Mouse (Mus musculus) heart, adult 2 months (tissue): ENCODE results near the gene Camsap2. TPM values are rescaled to one million over a fixed set of nuclear protein-coding genes. Genes with fewer than 3 reads are reported as not detected.

Experiments
- DNase-seq, 2 experiments: peaks; one replicate each; pipeline ENCODE4 v3.0.0; 2021
- H3K27ac ChIP-seq: fragments of 200-600 bp; 2 replicates; pipeline ENCODE4 v1.8.1; 2022
- H3K27me3 ChIP-seq: fragments of 200-500 bp; 2 replicates; pipeline ENCODE4 v1.6.1; 2012; ENCODE audit warnings: mild to moderate bottlenecking, low read length, inconsistent platforms, mixed read lengths; ENCODE audit not compliant: control insufficient read depth, insufficient read depth
- H3K36me3 ChIP-seq: fragments of 200-500 bp; 2 replicates; pipeline ENCODE4 v1.6.1; 2012; ENCODE audit warnings: low read length, inconsistent platforms; ENCODE audit not compliant: control insufficient read depth, insufficient read depth
- H3K4me1 ChIP-seq: fragments of 200-500 bp; 2 replicates; pipeline ENCODE4 v1.6.1; 2011; ENCODE audit warnings: low read length; ENCODE audit not compliant: control insufficient read depth, insufficient read depth
- H3K4me3 ChIP-seq: fragments of 200-600 bp; 2 replicates; pipeline ENCODE4 v1.8.1; 2022
- H3K79me2 ChIP-seq: fragments of 200-500 bp; replicated peaks from 2 replicates; pipeline ENCODE4 v1.6.1; 2012; ENCODE audit warnings: mild to moderate bottlenecking, inconsistent platforms, low read length, moderate library complexity, mixed read lengths; ENCODE audit not compliant: control insufficient read depth, insufficient read depth
- H3K9ac ChIP-seq: fragments of 200-500 bp; 2 replicates; pipeline ENCODE4 v1.6.1; 2012; ENCODE audit warnings: low read depth, mild to moderate bottlenecking, control low read depth, inconsistent platforms, low read length, mixed read lengths
- CTCF ChIP-seq: fragments of 200-600 bp; IDR thresholded peaks from 2 replicates; pipeline ENCODE4 v1.8.1; 2022; ENCODE audit warnings: antibody characterized with exemption, mild to moderate bottlenecking, moderate library complexity
- EP300 ChIP-seq: fragments of 200-500 bp; IDR thresholded peaks from 2 replicates; pipeline ENCODE4 v1.6.1; 2011; ENCODE audit warnings: low read depth, low read length, control low read depth; ENCODE audit not compliant: insufficient read depth
- POLR2A ChIP-seq: fragments of 200-500 bp; IDR thresholded peaks from 2 replicates; pipeline ENCODE4 v1.6.1; 2011; ENCODE audit warnings: mild to moderate bottlenecking, low read depth, low read length, control low read depth; ENCODE audit not compliant: insufficient read depth
- WGBS: fragments of 180-500 bp; shearing (Covaris S2); methylation state at CpG from one replicate; pipeline ENCODE4 v1.1.7; 2018; 5-methylcytosine and 5-hydroxymethylcytosine counted together
- intact Hi-C: fragments of 180-260 bp; cut with DNase I; formaldehyde crosslinking; loops from one replicate; pipeline ENCODE4 v1.15.1; 2025
- polyA plus RNA-seq: library from polyadenylated mRNA; depleted of rRNA; stranded (reverse); fragments of >200 nt; gene quantifications from 2 replicates; pipeline ENCODE4 v1.2.3, GENCODE M21; 2012
- total RNA-seq, 2 experiments: library from RNA; stranded (reverse); gene quantifications; 2 replicates each; pipeline ENCODE4 v1.2.3; 2021

The Camsap2 gene
- total and polyA plus RNA-seq, 3 experiments = 4.3 to 21.3 (median 21.2) TPM

- intact Hi-C loops = no loop called here
These were observed 29.6 kb downstream of the Camsap2 start for GRCm38 (mm10) chr1:136316317-136316716.

DNA sequence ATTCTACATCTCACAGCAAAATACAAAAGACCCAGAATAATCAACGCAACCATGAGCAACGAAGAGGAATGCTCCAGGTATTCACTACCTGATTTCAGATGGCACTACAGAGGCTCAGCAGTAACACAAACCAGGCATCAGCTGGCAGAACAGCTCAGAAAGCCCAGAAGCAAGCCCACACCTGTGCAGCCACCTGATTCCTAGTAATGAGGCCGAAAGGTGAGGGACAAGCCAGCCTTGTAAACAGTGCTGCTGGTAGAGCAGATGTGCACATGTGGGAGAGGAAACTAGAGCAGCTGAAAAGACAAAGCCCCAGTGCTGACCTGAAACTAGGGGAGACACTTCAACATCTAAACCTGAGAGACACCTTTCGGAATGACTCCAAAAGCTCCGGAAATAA is 36.7 kb downstream of the Camsap2 start:
- DNase-seq = no peak
- Histone ChIP-seq H3K27ac (no peak overlapping the region), H3K4me1 (peaks cover 3% of the 10 kb centered on the region; the same call in 1 of the 2 replicates), H3K4me3 (no peak overlapping the region), H3K36me3 (no peaks in the 10 kb centered on the region; the same call in 1 of the 2 replicates), H3K79me2 (peaks cover 3% of the 10 kb centered on the region), H3K9ac (no peak overlapping the region), H3K27me3 (no peaks in the 10 kb centered on the region)
- intact Hi-C loops = loop anchor here (5.0 kb wide), 2 partner anchors 38 to 213 kb away; partner anchors contain the start of gene Camsap2
- 95% methylated on average over 5 of the region's 5 CpGs for WGBS
- TF ChIP-seq CTCF = no peak
- TF ChIP-seq EP300 = no peak
- no peak for TF ChIP-seq POLR2A

More at GRCm38 (mm10) chr1:136316317-136316716, 29.6 kb downstream of the Camsap2 start:
- Histone ChIP-seq H3K27me3 (no peaks in the 10 kb centered on the region), H3K27ac (no peak overlapping the region), H3K4me1 (no peaks in the 10 kb centered on the region; the same call in none of the 2 replicates), H3K36me3 (no peaks in the 10 kb centered on the region; the same call in 1 of the 2 replicates), H3K4me3 (no peak overlapping the region), H3K79me2 (peaks cover 5% of the 10 kb centered on the region; the same call in 1 of the 2 replicates), H3K9ac (no peak overlapping the region)
- TF ChIP-seq EP300 = no peak
- DNase-seq = no peak

DNA sequence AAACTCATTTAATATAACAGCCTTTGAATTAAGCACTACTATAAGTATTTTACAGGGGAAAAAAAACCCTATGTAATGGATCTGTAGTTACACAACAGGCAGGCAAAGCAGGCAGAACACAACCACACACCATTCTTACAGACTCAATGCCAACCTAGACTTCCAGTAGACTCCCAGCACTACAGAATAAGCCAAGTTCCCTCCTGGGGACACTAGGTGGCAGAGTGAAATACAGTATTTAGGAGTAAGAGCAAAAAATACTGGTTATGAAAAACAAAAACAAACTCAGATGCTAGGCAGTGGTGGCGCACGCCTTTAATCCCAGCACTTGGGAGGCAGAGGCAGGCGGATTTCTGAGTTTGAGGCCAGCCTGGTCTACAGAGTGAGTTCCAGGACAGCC is 39.5 kb downstream of the Camsap2 start:
- Histone ChIP-seq H3K79me2 (peaks cover 8% of the 10 kb centered on the region), H3K4me1 (peaks cover 3% of the 10 kb centered on the region; the same call in 1 of the 2 replicates), H3K4me3 (no peak overlapping the region), H3K27ac (no peak overlapping the region), H3K27me3 (no peaks in the 10 kb centered on the region), H3K9ac (no peak overlapping the region), H3K36me3 (no peaks in the 10 kb centered on the region; the same call in 1 of the 2 replicates)
- TF ChIP-seq EP300 (no peak), CTCF (peak; percentile 80), POLR2A (no peak)
- WGBS = 48% methylated on average over 3 of the region's 3 CpGs
- intact Hi-C loops = loop anchor here (2.0 to 5.0 kb wide), 3 partner anchors 41 to 216 kb away; partner anchors contain the start of gene Camsap2
- DNase-seq = peak; percentile 24 to 30

- Histone ChIP-seq H3K27me3 (no peaks in the 10 kb centered on the region), H3K36me3 (no peaks in the 10 kb centered on the region; the same call in 1 of the 2 replicates), H3K4me1 (no peaks in the 10 kb centered on the region), H3K27ac (no peak overlapping the region), H3K79me2 (0 out of 2 replicates have a peak, but pooled peaks cover 1% of the 10 kb centered on the region), H3K9ac (no peak overlapping the region), H3K4me3 (no peak overlapping the region)
- no peak for DNase-seq
- intact Hi-C loops = no loop called here
- no peak for TF ChIP-seq EP300
- no peak for TF ChIP-seq CTCF
- no peak for TF ChIP-seq POLR2A
These were observed 51.9 kb downstream of the Camsap2 start for GRCm38 (mm10) chr1:136293961-136294360.

DNA sequence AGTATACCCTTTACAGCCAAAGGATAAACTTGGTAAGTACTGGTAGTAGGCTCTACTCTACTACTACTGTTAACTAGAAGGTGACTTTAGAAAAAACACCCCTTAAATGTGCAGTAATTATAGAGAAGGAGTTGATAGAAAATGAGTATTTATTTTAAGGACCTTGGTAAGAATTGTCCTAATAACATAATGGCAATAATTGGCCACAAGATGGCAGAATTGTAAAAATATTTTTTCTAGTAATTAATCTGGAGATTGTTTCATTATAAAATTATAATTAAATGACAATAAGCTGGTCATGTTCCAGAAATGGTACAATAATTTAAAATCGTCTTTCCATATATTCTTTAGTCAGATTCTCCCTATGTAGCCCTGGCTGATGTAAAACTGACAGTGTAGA is 56.1 kb downstream of the Camsap2 start:
- TF ChIP-seq POLR2A (no peak), EP300 (no peak), CTCF (peak; percentile 73)
- WGBS = 31% methylated on average over 1 of the region's 1 CpGs
- 0 out of 2 replicates have a peak, but pooled peaks cover 1% of the 10 kb centered on the region for H3K79me2 ChIP-seq
- H3K9ac ChIP-seq = no peak overlapping the region
- H3K4me3 ChIP-seq = no peak overlapping the region
- no peaks in the 10 kb centered on the region; the same call in 1 of the 2 replicates for H3K36me3 ChIP-seq
- no peak overlapping the region for H3K27ac ChIP-seq
- intact Hi-C loops = loop anchor here (1.0 to 10.0 kb wide), 2 partner anchors 169 to 235 kb away; no protein-coding TSS in a partner anchor
- no peaks in the 10 kb centered on the region for H3K27me3 ChIP-seq
- DNase-seq = no peak
- H3K4me1 ChIP-seq = no peaks in the 10 kb centered on the region

DNA sequence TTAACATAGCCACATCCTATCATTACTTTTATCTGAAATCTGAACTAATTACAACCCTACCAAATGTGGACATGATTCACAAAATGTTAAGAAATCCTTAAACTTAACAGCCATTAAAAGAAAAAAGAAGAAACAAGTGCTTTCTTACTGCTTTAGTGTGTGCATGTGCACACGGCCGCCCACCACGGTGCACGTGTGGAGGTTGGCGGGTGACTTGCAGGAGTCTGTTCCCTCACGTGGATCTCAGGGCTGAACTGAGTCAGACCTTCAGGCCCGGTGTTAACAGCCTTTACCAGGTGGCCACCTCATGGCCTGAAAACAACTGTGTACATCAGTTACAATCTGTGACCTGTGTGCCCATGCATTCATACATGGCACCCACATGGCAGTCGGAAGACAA is 68.5 kb downstream of the Camsap2 start:
- no peak for DNase-seq
- Histone ChIP-seq H3K27ac (no peak overlapping the region), H3K79me2 (no peaks in the 10 kb centered on the region), H3K27me3 (no peaks in the 10 kb centered on the region), H3K36me3 (no peaks in the 10 kb centered on the region; the same call in none of the 2 replicates), H3K4me3 (no peak overlapping the region), H3K9ac (no peak overlapping the region), H3K4me1 (no peaks in the 10 kb centered on the region)
- intact Hi-C loops = no loop called here
- WGBS = 94% methylated on average over 8 of the region's 8 CpGs
- TF ChIP-seq EP300 = no peak
- TF ChIP-seq POLR2A = no peak
- TF ChIP-seq CTCF = no peak

GRCm38 (mm10) chr1:136268224-136268623 is 77.7 kb downstream of the Camsap2 start:
- Histone ChIP-seq H3K9ac (no peak overlapping the region), H3K79me2 (no peaks in the 10 kb centered on the region), H3K4me1 (no peaks in the 10 kb centered on the region), H3K27me3 (no peaks in the 10 kb centered on the region), H3K27ac (no peak overlapping the region), H3K4me3 (no peak overlapping the region), H3K36me3 (no peaks in the 10 kb centered on the region; the same call in 1 of the 2 replicates)
- intact Hi-C loops = no loop called here
- 84% methylated on average over 7 of the region's 7 CpGs for whole genome bisulfite sequencing
- no peak for TF ChIP-seq EP300
- no peak for TF ChIP-seq POLR2A
- TF ChIP-seq CTCF = no peak
- no peak for DNase-seq
